Mouse (Mus musculus) testis, postnatal 14 days (tissue): ENCODE data around the gene Neurod6.

Experiments used
- DNase-seq: peaks from one replicate; pipeline ENCODE4 v3.0.0; 2021; ENCODE audit warnings: low spot score

The Neurod6 gene

GRCm38 (mm10) chr6:55646824-55647560, 34.1 kb downstream of the Neurod6 start:
- DNase-seq = no peak

- DNase-seq = no peak
Observed at GRCm38 (mm10) chr6:55646111-55646823, 34.8 kb downstream of the Neurod6 start.

- DNase-seq = no peak
Observed at GRCm38 (mm10) chr6:55634662-55635061, 46.4 kb downstream of the Neurod6 start.
